Mouse (Mus musculus) retina, adult 2 months (tissue): ENCODE results near the gene Bard1.

Source experiments
- DNase-seq: peaks from one replicate; pipeline ENCODE4 v3.0.0-alpha.2; 2012; ENCODE audit warnings: low read depth, low spot score

Bard1 gene

GRCm38 (mm10) chr1:71052252-71052651 lies 50.7 kb downstream of the Bard1 start:
- DNase-seq = no peak

- DNase-seq = no peak
Measured at GRCm38 (mm10) chr1:71045141-71045540, 57.8 kb downstream of the Bard1 start.

- DNase-seq = no peak
Measured at GRCm38 (mm10) chr1:71043951-71044350, 59.0 kb downstream of the Bard1 start.

GRCm38 (mm10) chr1:71036999-71037398 lies 65.9 kb downstream of the Bard1 start:
- no peak for DNase-seq

- no peak for DNase-seq
Measured at GRCm38 (mm10) chr1:71035565-71035964, 67.4 kb downstream of the Bard1 start.

- no peak for DNase-seq
Measured at GRCm38 (mm10) chr1:71022766-71023165, 80.2 kb downstream of the Bard1 start.

GRCm38 (mm10) chr1:71014345-71014744 lies 88.6 kb downstream of the Bard1 start:
- no peak for DNase-seq

- no peak for DNase-seq
Measured at GRCm38 (mm10) chr1:71005998-71006397, 96.9 kb downstream of the Bard1 start.

GRCm38 (mm10) chr1:71004177-71004576 lies 98.8 kb downstream of the Bard1 start:
- no peak for DNase-seq

GRCm38 (mm10) chr1:71003741-71004140 lies 99.2 kb downstream of the Bard1 start:
- DNase-seq = no peak

GRCm38 (mm10) chr1:70997377-70997993 lies 105.5 kb downstream of the Bard1 start:
- no peak for DNase-seq

- no peak for DNase-seq
Measured at GRCm38 (mm10) chr1:70996766-70997165, 106.2 kb downstream of the Bard1 start.
